Mouse (Mus musculus): ENCODE measurements around the gene Gemin2. TPM values are rescaled to one million over a fixed set of nuclear protein-coding genes. Genes with fewer than 3 reads are reported as not detected.

Gene Gemin2
- total RNA-seq, 1 experiment, result 24.5 TPM

GRCm38 (mm10) chr12:59039162-59039970 is 26.2 kb downstream of the Gemin2 start:
- no peaks in the 10 kb centered on the region for H3K9me3 ChIP-seq (ENCODE audit: control insufficient read depth, insufficient read depth, low read depth, low read length)
- H3K27ac ChIP-seq (ENCODE audit: insufficient read depth, low read depth, low read length, poor library complexity, severe bottlenecking), result peak overlapping the region; percentile 100; the same call in 1 of the 2 replicates
- no peak overlapping the region for H3K4me3 ChIP-seq (ENCODE audit: insufficient read depth in 1 of 2, low read depth in 1 of 2, low read length in 2 of 2, poor library complexity in 1 of 2, severe bottlenecking in 1 of 2)

DNA sequence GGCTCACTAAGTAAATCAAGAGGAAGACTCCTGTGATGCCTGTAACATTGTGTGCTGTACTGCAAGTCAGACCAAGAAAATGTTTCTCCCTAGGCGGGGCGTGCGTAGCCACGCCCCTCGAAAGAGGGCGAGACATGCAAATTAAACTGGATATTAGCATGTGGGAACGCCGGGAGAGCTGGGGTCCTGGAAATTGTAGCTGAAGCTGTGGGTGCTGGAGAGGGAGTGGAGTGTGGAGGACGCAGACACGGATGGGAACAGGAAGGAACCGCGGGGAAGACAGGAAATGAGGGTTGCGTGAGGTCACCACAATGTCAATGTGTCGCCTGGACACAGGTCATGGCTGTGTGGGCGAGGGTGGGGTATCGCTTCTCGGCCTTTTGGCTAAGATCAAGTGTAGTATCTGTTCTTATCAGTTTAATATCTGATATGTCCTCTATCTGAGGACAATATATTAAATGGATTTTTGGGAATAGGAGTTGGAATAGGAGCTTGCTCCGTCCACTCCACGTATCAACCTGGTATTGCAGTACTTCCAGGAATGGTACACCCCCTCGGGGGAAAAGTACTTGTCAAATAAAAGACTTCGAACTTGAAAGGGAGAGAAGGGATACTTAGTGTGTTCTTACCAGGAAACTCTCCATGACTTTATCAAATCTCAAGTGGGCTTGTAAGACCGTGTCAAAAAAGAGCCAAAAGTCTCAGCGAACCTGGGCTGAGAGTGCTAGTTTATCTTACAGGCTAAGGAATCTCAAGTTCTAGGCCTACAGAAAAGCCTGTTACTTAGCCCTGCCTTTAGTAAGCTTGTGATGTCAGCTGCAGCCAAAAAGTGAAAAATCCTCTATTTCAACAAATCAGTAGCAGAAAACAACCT is 27.0 kb downstream of the Gemin2 start:
- Histone ChIP-seq H3K27ac (ENCODE audit: insufficient read depth, low read depth, low read length, poor library complexity, severe bottlenecking) (peak overlapping the region; percentile 100), H3K4me3 (ENCODE audit: insufficient read depth in 1 of 2, low read depth in 1 of 2, low read length in 2 of 2, poor library complexity in 1 of 2, severe bottlenecking in 1 of 2) (no peak overlapping the region), H3K4me1 (ENCODE audit: control insufficient read depth in 2 of 2, insufficient read depth in 2 of 2, low read length in 2 of 2, poor library complexity in 1 of 2) (no peaks in the 10 kb centered on the region), H3K36me3 (ENCODE audit: control insufficient read depth, insufficient read depth, low read length, poor library complexity, severe bottlenecking) (peaks cover 2% of the 10 kb centered on the region), H3K9me3 (ENCODE audit: control insufficient read depth, insufficient read depth, low read depth, low read length) (no peaks in the 10 kb centered on the region), H3K9ac (ENCODE audit: insufficient read depth, low read depth, low read length, poor library complexity, severe bottlenecking) (peak overlapping the region; percentile 89)
- peak; percentile 91 for DNase-seq (ENCODE audit: low read depth, low spot score)
- in situ Hi-C loops (cut with MboI; ENCODE audit: low sequenced_read_pairs in 2 of 2, unreplicated experiment in 2 of 2), result no loop called here
- no peak for TF ChIP-seq CHD2 (IDR thresholded peaks at IDR 0.05; ENCODE audit: low read depth, low read length)
- TF ChIP-seq HCFC1 (IDR thresholded peaks at IDR 0.05; ENCODE audit: borderline replicate concordance, insufficient read depth, low read length), result peak; percentile 75

More at GRCm38 (mm10) chr12:59039162-59039970, 26.2 kb downstream of the Gemin2 start:
- no peaks in the 10 kb centered on the region for H3K4me1 ChIP-seq (ENCODE audit: control insufficient read depth in 2 of 2, insufficient read depth in 2 of 2, low read length in 2 of 2, poor library complexity in 1 of 2)
- peak overlapping the region; percentile 89; the same call in 1 of the 2 replicates for H3K9ac ChIP-seq (ENCODE audit: insufficient read depth, low read depth, low read length, poor library complexity, severe bottlenecking)
- in situ Hi-C loops (cut with MboI; ENCODE audit: low sequenced_read_pairs in 2 of 2, unreplicated experiment in 2 of 2), result no loop called here
- DNase-seq (ENCODE audit: low read depth, low spot score), result peak; percentile 26
- no peak for TF ChIP-seq HCFC1 (IDR thresholded peaks at IDR 0.05; ENCODE audit: borderline replicate concordance, insufficient read depth, low read length)
- TF ChIP-seq CHD2 (IDR thresholded peaks at IDR 0.05; ENCODE audit: low read depth, low read length), result no peak
- TF ChIP-seq ZNF384 (IDR thresholded peaks at IDR 0.05; ENCODE audit: low read depth, low read length), result peak; percentile 80
- no peak for TF ChIP-seq MAFK (IDR thresholded peaks at IDR 0.05; ENCODE audit: insufficient read depth, low read depth, low read length)
- TF ChIP-seq ZC3H11A (IDR thresholded peaks at IDR 0.05; ENCODE audit: borderline replicate concordance, low read depth, low read length), result no peak
- peaks cover 2% of the 10 kb centered on the region; the same call in 1 of the 2 replicates for H3K36me3 ChIP-seq (ENCODE audit: control insufficient read depth, insufficient read depth, low read length, poor library complexity, severe bottlenecking)

DNA sequence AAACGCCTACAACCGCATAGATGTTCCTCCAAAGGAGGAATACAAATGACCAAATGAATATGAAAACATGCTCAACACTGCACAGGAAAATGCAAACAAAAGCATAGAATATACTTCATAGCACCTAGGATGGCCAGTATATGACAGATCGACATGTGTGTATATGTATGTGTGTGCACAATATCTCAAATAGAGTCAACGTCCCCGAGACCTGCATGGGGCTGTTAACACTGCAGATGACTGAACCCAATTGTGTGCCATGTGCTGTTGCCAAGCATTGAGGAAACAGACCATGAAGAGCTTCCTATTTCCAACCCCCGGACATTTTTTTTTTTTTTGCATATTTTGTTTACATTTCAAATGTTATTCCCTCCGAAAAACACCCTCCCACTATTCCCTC is 27.7 kb downstream of the Gemin2 start:
- H3K27ac ChIP-seq (ENCODE audit: insufficient read depth, low read depth, low read length, poor library complexity, severe bottlenecking), result no peak overlapping the region
- TF ChIP-seq MAFK (IDR thresholded peaks at IDR 0.05; ENCODE audit: insufficient read depth, low read depth, low read length), result no peak
- no peak for TF ChIP-seq ZNF384 (IDR thresholded peaks at IDR 0.05; ENCODE audit: low read depth, low read length)
- no peak for TF ChIP-seq ZC3H11A (IDR thresholded peaks at IDR 0.05; ENCODE audit: borderline replicate concordance, low read depth, low read length)
- TF ChIP-seq CHD2 (IDR thresholded peaks at IDR 0.05; ENCODE audit: low read depth, low read length), result no peak
- TF ChIP-seq HCFC1 (IDR thresholded peaks at IDR 0.05; ENCODE audit: borderline replicate concordance, insufficient read depth, low read length), result no peak
- H3K4me3 ChIP-seq (ENCODE audit: insufficient read depth in 1 of 2, low read depth in 1 of 2, low read length in 2 of 2, poor library complexity in 1 of 2, severe bottlenecking in 1 of 2), result no peak overlapping the region
- peaks cover 2% of the 10 kb centered on the region for H3K36me3 ChIP-seq (ENCODE audit: control insufficient read depth, insufficient read depth, low read length, poor library complexity, severe bottlenecking)
- no peaks in the 10 kb centered on the region for H3K4me1 ChIP-seq (ENCODE audit: control insufficient read depth in 2 of 2, insufficient read depth in 2 of 2, low read length in 2 of 2, poor library complexity in 1 of 2)
- no peaks in the 10 kb centered on the region for H3K9me3 ChIP-seq (ENCODE audit: control insufficient read depth, insufficient read depth, low read depth, low read length)
- no peak for DNase-seq (ENCODE audit: low read depth, low spot score)
- H3K9ac ChIP-seq (ENCODE audit: insufficient read depth, low read depth, low read length, poor library complexity, severe bottlenecking), result no peak overlapping the region
- in situ Hi-C loops (cut with MboI; ENCODE audit: low sequenced_read_pairs in 2 of 2, unreplicated experiment in 2 of 2), result no loop called here

- Histone ChIP-seq H3K4me3 (ENCODE audit: insufficient read depth in 1 of 2, low read depth in 1 of 2, low read length in 2 of 2, poor library complexity in 1 of 2, severe bottlenecking in 1 of 2) (no peak overlapping the region), H3K36me3 (ENCODE audit: control insufficient read depth, insufficient read depth, low read length, poor library complexity, severe bottlenecking) (peaks cover 15% of the 10 kb centered on the region), H3K9ac (ENCODE audit: insufficient read depth, low read depth, low read length, poor library complexity, severe bottlenecking) (no peak overlapping the region), H3K27ac (ENCODE audit: insufficient read depth, low read depth, low read length, poor library complexity, severe bottlenecking) (no peak overlapping the region), H3K4me1 (ENCODE audit: control insufficient read depth in 2 of 2, insufficient read depth in 2 of 2, low read length in 2 of 2, poor library complexity in 1 of 2) (peaks cover 0 to 3% of the 10 kb centered on the region in 2 experiments; a peak in 1 of 4 replicates), H3K9me3 (ENCODE audit: control insufficient read depth, insufficient read depth, low read depth, low read length) (no peaks in the 10 kb centered on the region)
- DNase-seq (ENCODE audit: low read depth, low spot score), result no peak
- in situ Hi-C loops (cut with MboI; ENCODE audit: low sequenced_read_pairs in 2 of 2, unreplicated experiment in 2 of 2), result no loop called here
- TF ChIP-seq CHD2 (IDR thresholded peaks at IDR 0.05; ENCODE audit: low read depth, low read length), result no peak
- no peak for TF ChIP-seq HCFC1 (IDR thresholded peaks at IDR 0.05; ENCODE audit: borderline replicate concordance, insufficient read depth, low read length)
- no peak for TF ChIP-seq ZNF384 (IDR thresholded peaks at IDR 0.05; ENCODE audit: low read depth, low read length)
- TF ChIP-seq ZC3H11A (IDR thresholded peaks at IDR 0.05; ENCODE audit: borderline replicate concordance, low read depth, low read length), result no peak
- no peak for TF ChIP-seq MAFK (IDR thresholded peaks at IDR 0.05; ENCODE audit: insufficient read depth, low read depth, low read length)
Observed at GRCm38 (mm10) chr12:59052470-59052869, 39.3 kb downstream of the Gemin2 start.
